Mouse (Mus musculus): ENCODE measurements at regions not wholly inside any gene's neighbourhood (a gene's known extent, or its start where the extent isn't known, plus 50 kb on each side); places are given as distances from the start of the nearest gene placed in this dataset.

GRCm38 (mm10) chr13:56021716-56022115, 114.4 kb downstream of the H2afy start:
- no peak for DNase-seq

- no peak for DNase-seq
Measured at GRCm38 (mm10) chr13:56014006-56014405, 122.2 kb downstream of the H2afy start.

DNA sequence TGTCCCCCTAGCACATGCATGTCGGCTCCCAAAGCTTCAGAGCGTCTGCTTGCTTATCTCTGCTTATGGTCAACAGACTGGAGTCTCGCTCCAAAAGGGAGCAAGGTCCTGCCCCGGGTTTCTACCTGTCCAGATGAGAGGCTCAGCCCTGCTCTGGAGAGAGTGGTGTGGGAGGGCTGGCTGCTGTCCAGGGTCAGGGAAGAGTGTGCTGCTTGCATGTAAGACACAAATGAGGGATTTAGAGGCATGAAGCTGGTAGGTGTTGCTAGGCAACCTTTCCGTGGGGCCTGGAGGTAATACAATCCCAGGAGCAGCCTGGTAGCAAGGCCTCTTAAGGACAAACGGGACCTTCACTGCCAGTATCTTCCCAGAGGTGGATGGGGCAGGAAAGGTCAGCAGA, 125.7 kb downstream of the H2afy start:
- peak; percentile 3 to 8 for DNase-seq

- no peak for DNase-seq
Measured at GRCm38 (mm10) chr13:56006827-56007226, 129.3 kb downstream of the H2afy start.

- DNase-seq: no peak
Measured at GRCm38 (mm10) chr13:56005746-56006145, 130.4 kb downstream of the H2afy start.

DNA sequence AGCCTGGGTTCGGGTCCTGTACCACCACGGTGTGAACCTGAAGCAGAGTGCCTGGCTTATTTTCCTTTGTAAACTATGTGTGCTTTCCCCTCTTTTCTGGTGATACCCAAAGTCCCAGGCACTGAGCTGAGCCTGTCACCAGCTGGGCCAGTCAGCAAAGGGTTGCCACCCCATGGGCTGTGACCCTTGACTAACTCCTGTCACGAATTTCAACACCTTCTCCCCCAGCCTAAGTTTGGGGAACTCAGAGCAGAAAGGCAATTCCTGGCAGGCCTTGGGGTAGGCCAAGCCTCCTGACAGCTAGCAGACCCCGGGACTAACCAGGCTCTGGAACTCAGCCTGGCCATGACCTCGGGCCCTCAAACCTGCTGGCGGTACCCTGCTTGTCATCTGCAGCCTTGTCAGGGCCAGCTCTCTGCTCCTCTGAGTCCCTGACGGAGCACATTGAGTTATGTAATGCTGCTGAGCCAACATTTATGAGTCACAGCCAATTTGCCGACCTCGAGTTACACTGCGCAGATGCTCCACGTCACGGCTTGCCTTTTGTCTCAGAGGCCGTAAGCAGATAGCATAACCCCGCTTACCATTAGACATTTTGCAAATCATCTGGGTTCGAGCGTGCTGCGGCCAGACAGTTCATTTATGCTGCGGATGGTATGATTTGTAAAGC, 132.3 kb downstream of the H2afy start:
- peak; percentile 29 to 36 for DNase-seq

DNA sequence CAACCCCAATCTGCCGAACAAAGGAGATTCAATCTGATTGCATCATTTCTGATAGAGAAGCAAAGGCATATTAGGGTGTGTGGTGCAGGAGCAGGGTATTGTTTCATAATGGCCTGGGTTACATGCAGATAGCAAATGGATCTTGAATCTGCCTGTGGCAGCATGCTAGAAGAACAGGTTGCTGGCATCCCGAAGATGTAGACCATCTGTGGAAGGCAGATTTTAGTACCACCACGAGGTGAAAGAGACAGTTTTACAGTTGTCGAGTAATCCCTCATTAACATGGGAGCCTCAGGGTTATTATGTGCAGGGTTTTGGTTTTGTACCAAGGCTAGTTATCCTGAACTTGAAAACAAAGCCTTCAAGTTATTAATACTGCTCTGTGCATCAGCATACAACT, 140.9 kb downstream of the H2afy start:
- no peak for DNase-seq

DNA sequence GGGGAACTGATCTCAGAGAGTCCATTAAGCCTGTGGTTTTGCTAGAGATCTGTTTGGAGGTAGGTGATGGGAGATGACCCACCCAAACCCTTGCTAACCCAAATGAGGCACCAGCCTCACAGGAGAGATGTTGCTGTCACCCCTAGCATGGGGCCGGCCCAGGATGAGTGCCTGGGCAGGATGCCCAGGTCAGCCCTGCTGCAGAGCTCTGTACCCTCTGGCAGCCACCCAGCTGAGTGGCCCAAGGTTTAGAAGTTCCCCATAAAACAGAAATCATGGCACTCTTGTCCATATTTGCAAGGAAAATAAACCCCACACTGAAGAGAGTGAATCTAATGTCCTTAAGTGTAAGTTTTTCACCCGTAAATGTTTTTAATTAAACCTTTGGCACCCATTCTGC, 141.7 kb downstream of the H2afy start:
- peak in 1 of 2 experiments; percentile 31 for DNase-seq

GRCm38 (mm10) chr13:55992699-55993098, 143.5 kb downstream of the H2afy start:
- no peak for DNase-seq

DNA sequence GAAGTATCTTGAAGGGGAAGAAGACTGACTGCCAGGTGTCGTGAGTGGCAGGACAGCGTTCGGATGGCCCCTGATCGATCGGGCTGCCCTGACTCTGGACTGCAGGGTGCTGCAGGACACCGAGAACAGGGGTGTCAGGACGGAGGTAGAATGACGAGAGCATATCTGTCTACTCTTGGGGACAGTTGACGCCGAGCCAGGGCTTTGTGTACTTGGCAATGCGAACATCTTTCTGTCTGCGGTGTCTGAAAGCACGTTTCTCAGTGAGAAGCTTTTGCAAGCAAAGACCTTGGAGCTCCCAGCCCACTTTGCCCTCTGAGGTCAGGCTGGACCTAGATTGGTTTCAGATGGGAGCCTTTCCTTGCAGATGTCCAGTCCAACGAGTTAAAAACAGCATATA, 144.9 kb downstream of the H2afy start:
- no peak for DNase-seq

- DNase-seq: no peak
Measured at GRCm38 (mm10) chr13:55990186-55990585, 146.0 kb downstream of the H2afy start.

DNA sequence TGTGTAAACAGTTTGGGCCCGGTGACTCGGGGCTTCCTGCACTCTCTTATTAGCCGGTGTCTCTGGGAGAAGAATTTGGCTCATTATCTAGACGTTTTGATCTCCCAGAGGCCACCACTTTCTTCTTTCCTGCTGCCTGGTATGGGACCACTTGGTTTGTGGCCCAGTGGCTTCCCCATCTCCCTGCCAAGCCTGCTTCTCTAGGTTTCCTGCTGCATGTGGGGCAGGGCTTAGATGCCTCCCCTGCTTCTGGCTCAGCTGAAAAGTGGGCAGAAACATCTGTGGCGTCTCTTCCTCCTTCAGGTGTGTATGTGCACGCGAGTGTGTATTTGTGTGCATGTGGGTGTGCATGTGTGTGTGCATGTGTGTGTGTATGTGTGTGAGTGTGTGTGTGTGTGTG, 146.8 kb downstream of the H2afy start:
- no peak for DNase-seq

GRCm38 (mm10) chr13:55985396-55985795, 149.4 kb upstream of the Pitx1 start:
- DNase-seq: no peak

- no peak for DNase-seq
Measured at GRCm38 (mm10) chr13:55984772-55985171, 148.8 kb upstream of the Pitx1 start.

GRCm38 (mm10) chr13:55983851-55984250, 147.9 kb upstream of the Pitx1 start:
- no peak for DNase-seq

GRCm38 (mm10) chr13:55981041-55981440, 145.0 kb upstream of the Pitx1 start:
- DNase-seq: no peak

DNA sequence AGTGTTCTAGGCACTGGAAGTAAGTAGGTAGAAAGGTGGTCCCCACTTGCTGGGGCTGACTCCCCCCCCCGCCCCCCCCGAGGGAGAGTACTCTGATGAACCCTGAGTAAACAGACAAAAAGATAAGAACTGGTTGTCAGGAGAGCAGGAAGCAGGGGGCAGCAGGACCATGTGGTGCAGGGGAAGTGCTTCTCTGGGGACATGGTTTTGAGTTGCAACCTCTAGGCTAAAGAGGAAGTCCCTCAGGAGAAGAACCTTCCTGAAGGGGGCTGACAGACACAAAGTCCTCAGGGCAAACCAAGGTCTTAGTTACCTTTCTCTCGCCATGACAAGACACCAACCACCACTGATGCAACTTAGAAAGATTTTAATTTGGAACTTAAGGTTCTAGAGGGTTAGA, 141.9 kb upstream of the Pitx1 start:
- DNase-seq: no peak

DNA sequence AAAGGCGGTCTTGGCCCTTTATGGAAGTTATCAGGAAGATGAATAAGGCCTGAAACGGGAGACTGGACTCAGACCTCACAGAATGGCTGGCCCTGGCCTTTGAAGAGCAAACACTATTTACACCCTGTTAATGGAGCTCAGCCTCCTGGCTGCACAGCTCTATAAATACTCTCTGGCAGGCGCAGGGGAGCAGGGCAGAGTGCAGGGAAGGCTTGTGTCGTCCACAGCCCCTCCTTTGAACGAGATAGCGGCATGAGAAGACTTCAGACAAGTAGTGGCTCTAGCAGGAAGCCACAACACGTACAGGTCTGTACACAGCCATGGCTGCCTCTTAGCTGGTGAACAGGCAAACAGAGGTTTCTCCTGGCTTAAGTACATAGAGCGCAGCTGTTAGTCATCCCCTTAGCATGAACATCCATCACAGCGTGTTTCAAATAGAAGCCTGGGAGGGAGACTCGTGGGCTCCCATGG, 141.0 kb upstream of the Pitx1 start:
- no peak for DNase-seq

GRCm38 (mm10) chr13:55974105-55974504, 138.1 kb upstream of the Pitx1 start:
- DNase-seq: peak in 1 of 2 experiments; percentile 37

DNA sequence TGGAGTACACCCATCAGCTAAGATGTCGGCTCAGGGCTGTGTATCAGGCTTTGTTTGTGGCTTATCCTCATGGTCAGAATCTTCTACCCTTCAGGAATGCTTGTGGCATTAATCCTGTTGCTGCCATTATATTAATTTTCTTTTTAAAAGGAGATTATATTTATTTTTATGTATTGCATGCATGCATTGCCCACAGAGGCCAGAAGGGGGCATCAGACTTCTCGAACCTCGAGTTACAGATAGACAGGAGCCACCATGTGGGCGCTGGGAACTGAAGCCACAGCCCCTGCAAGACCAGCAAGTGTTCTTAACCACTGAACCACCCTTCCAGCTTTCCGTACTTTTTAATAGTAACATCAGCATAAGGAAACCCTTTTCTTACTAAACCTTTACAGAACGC, 134.7 kb upstream of the Pitx1 start:
- no peak for DNase-seq

DNA sequence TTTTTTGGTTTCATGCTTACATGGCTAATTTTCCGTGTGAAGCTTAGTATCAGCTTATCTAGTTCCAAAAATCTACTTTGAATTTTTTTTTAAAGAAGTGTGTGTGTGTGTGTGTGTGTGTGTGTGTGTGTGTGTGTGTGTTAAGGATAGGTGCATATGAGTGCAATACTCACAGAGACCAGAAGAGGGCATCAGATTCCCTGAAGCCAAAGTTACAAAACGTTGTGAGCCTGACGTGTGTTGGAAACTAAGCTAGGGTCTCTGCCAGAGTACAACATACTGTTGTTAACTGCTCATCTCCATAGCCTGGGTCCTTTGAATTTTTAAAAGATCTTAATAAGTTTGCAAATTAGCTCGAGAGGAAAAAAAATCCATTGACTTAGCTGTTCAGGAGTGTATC, 133.5 kb upstream of the Pitx1 start:
- DNase-seq: no peak

- DNase-seq: no peak
Measured at GRCm38 (mm10) chr13:55967151-55967550, 131.2 kb upstream of the Pitx1 start.

DNA sequence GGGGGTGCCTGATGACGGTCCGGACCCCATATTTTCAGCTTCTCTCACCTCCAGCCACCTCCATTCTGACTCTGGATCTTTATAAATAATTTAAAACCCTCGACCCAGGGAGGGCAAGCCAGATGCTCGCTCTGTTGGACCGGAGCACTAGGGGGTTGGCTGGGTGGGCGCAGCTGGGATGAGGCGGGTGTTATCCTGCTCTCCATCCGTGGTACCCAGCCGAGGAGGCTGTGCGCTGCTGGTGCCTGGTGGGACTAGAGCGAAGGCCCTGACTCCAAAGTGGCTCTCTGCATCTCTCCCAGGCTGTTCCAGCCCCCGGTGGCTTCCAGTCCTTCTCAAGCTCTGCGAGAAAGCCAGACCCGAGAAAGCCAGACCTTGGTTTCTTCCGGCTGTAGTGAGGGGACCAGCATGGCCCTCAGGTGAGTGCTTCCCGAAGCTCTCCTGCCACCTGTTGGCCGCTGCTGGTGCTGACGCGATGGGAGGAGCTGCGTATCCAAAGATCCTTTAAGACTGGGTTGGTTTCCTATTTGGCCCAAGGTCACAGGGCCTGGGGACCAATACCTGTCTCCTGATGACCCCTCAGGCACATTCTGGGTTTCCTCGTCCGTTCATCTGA, 127.1 kb upstream of the Pitx1 start:
- DNase-seq: peak; percentile 65 to 87

DNA sequence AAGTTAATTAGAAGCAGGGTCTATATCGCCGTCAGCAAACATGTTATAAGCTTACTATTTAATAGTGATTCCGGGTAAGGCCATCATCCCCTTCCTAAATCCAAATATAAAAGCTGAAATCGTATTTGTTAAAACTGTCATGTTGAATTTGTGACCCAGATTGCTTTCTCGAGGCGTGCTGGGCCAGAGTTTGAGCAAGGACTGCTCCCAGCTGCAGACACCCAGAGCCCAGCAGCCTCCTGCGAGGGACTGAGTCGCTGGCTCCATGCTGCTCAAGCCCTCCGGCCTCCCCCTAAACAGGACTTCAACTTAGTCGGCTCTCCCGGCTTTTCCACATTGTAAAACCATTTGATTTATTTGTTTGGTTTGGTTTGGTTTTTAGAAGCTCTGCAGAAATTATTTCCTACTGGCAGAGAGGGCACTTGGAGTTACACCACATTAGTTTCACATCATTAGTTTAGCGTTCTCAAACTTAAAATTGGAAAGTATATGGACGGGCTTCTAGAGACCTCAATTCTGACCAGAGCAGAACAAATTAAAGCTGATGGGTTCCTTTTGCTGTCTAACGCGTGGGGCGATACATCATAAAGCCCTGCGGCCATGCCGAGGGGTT, 126.4 kb upstream of the Pitx1 start:
- peak; percentile 4 to 5 for DNase-seq

All from kidney, postnatal 36 days (tissue).